Mouse (Mus musculus) bone marrow, adult 2 months (tissue): ENCODE data around the gene Ccp110. TPM values are rescaled to one million over a fixed set of nuclear protein-coding genes. Genes with fewer than 3 reads are reported as not detected.

Experiments used
- H3K27ac ChIP-seq: fragments of 200-500 bp; 2 replicates; pipeline ENCODE4 v1.5.1; 2012; ENCODE audit warnings: low read depth, mild to moderate bottlenecking, control low read depth, inconsistent platforms, low read length; ENCODE audit not compliant: control insufficient read depth, poor library complexity, insufficient read depth
- H3K4me1 ChIP-seq: fragments of 200-500 bp; 2 replicates; pipeline ENCODE4 v1.6.1; 2011; ENCODE audit warnings: low read length; ENCODE audit not compliant: control insufficient read depth, insufficient read depth
- H3K4me3 ChIP-seq: fragments of 200-500 bp; replicated peaks from 2 replicates; pipeline ENCODE3; 2011; ENCODE audit warnings: mild to moderate bottlenecking, low read depth, low read length, control low read depth; ENCODE audit not compliant: control insufficient read depth
- CTCF ChIP-seq: fragments of 200-500 bp; IDR thresholded peaks from 2 replicates; pipeline ENCODE4 v1.5.1; 2011; ENCODE audit warnings: low read length, control low read depth; ENCODE audit not compliant: control insufficient read depth, insufficient read depth
- POLR2A ChIP-seq: fragments of 200-500 bp; IDR thresholded peaks from 2 replicates; pipeline ENCODE4 v1.6.1; 2011; ENCODE audit warnings: low read depth, mild to moderate bottlenecking, control low read depth, low read length, borderline replicate concordance; ENCODE audit not compliant: control insufficient read depth
- WGBS: fragments of 180-500 bp; shearing (Covaris S2); methylation state at CpG from one replicate; pipeline ENCODE4 v1.1.7; 2018; 5-methylcytosine and 5-hydroxymethylcytosine counted together
- polyA plus RNA-seq: library from polyadenylated mRNA; stranded (reverse); fragments of >200 nt; gene quantifications from 2 replicates; pipeline ENCODE4 v1.2.4, GENCODE M21; 2011; ENCODE audit warnings: low replicate concordance; ENCODE audit not compliant: missing spikeins, insufficient read depth, insufficient read length

Gene Ccp110
- polyA plus RNA-seq, 1 experiment, result 9.7 TPM

DNA sequence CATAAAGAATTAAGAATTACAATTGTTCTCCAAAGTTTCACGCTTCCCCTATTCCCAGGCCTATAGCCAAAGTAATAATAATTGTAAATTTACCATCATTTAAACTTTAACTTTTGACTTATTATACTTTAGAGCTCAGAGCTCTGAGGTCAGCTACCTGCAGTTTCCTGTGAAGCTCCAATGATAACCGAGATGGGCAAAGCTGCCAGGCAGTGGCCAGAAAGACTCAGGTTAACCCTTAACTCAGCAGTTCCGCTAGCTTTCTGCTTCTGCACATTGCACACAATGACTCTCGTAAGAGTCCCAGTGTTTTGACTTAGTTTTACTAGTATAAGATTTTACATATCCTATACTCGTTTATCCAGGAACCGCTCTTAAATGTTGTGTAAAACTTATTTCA, 73.7 kb downstream of the Ccp110 start:
- 85% methylated on average over 6 of the region's 6 CpGs for WGBS
- H3K4me1 ChIP-seq, result no peaks in the 10 kb centered on the region
- H3K4me3 ChIP-seq, result no peak overlapping the region
- no peak overlapping the region for H3K27ac ChIP-seq
- TF ChIP-seq CTCF, result no peak
- TF ChIP-seq POLR2A, result no peak

Other genes starting within 250 kb of the Ccp110 start
- 4.8 and 13.8 TPM in 2 replicates for gene Itpripl2, start 220.6 kb upstream of the Ccp110 start, polyA plus RNA-seq
- 19.2 and 55.1 TPM in 2 replicates for gene Coq7, start 179.2 kb upstream of the Ccp110 start, polyA plus RNA-seq
- gene Tmc7, start 127.8 kb upstream of the Ccp110 start, polyA plus RNA-seq, result 0.36 and 0.55 TPM in 2 replicates
- gene Tmc5, start 115.3 kb upstream of the Ccp110 start, polyA plus RNA-seq, result not detected in 2 replicates
- gene Gde1, start 6.8 kb upstream of the Ccp110 start, polyA plus RNA-seq, result 20.5 and 26.8 TPM in 2 replicates
- gene Vps35l, start 27.7 kb downstream of the Ccp110 start, polyA plus RNA-seq, result 22.9 and 31.1 TPM in 2 replicates
- gene Iqck, start 143.2 kb downstream of the Ccp110 start, polyA plus RNA-seq, result not detected in 2 replicates
- 11.1 and 34.6 TPM in 2 replicates for gene Knop1, start 143.7 kb downstream of the Ccp110 start, polyA plus RNA-seq